Mouse (Mus musculus): ENCODE measurements around the gene Plcxd2. TPM values are rescaled to one million over a fixed set of nuclear protein-coding genes. Genes with fewer than 3 reads are reported as not detected.

The Plcxd2 gene
- polyA plus RNA-seq, 1 experiment from 2014 or later, result 0.20 TPM

DNA sequence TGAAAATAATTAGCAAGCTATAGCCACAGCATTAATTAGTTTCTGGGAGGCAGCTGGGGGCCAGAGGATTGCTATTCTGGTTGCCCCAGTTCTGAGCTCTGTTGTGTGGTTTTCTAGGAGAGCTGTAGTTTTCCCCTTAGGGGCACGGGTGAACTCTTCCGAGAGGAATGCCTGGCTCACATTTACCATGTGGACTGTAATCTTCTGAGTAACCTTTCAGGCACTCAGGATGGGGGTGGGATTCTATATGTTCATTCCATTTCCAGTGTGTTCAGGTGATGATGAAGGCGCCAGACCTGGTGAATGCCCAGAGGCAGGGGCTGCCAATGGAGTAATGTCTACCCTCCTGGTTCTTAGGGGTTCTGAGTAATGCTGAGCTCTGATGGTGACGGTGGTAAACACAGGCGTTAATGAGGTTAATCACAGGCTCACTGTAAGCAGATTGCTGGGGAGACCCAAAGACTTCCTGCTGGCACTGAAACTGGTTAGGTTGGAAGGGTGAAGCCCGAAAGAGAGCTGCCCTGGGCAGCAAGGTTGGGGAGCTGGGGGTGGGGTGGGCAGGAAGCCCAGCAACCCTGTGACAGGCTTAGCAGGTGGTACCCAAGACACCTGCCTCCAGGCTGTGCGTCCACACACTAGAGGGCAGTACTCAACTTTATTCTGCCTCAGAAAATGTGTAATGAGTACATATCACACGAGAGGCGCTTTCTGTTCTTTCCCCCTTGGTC is 35.9 kb downstream of the Plcxd2 start:
- DNase-seq (ENCODE audit: low spot score), result peak; percentile 19

DNA sequence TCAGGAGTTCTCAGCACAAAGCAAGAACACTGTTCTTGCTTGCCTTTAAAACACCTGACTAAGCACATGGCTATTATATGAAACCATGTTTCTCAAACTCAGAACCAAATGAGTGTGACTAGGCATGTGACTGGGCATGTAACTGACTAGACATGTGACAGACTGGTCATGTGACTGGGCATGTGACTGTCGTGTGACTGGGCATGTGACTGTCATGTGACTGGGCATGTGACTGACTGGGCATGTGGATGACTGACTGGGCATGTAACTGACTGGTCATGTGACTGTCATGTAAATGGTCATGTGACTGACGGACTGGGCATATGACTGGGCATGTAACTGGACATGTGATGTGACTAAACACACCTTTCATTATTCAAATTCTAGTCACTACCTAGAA is 39.8 kb downstream of the Plcxd2 start:
- ATAC-seq (no peak), DNase-seq (ENCODE audit: low spot score) (no peak)
- TF ChIP-seq CTCF (IDR thresholded peaks at IDR 0.05) (no peak), EP300 (IDR thresholded peaks at IDR 0.05) (no peak)
- no peak overlapping the region for H3K9ac ChIP-seq (replicated peaks; ENCODE audit: low read depth)
- H3K36me3 ChIP-seq (ENCODE audit: insufficient read depth, low read length), result no peaks in the 10 kb centered on the region
- peaks cover 5% of the 10 kb centered on the region; the same call in 1 of the 2 replicates for H3K4me1 ChIP-seq (ENCODE audit: insufficient read depth, low read depth, low read length)
- 82% methylated on average over 2 of the region's 2 CpGs for WGBS
- no peaks in the 10 kb centered on the region for H3K9me3 ChIP-seq (ENCODE audit: low read length)
- no peak overlapping the region for H3K4me2 ChIP-seq (replicated peaks; ENCODE audit: low read depth, low read length)
- no peak overlapping the region for H3K4me3 ChIP-seq (ENCODE audit: low read depth, low read length)
- no peaks in the 10 kb centered on the region for H3K27me3 ChIP-seq (replicated peaks; ENCODE audit: insufficient read depth, low read length)
- H3K27ac ChIP-seq (ENCODE audit: low read length), result no peak overlapping the region

More for the DNA sequence above, 35.9 kb downstream of the Plcxd2 start:
- Histone ChIP-seq H3K4me2 (replicated peaks; ENCODE audit: low read depth, low read length) (no peak overlapping the region), H3K4me3 (ENCODE audit: low read depth, low read length) (no peak overlapping the region), H3K4me1 (ENCODE audit: insufficient read depth, low read depth, low read length) (no peaks in the 10 kb centered on the region), H3K36me3 (ENCODE audit: insufficient read depth, low read length) (no peaks in the 10 kb centered on the region), H3K9me3 (ENCODE audit: low read length) (no peaks in the 10 kb centered on the region), H3K9ac (replicated peaks; ENCODE audit: low read depth) (no peak overlapping the region), H3K27ac (ENCODE audit: low read length) (no peak overlapping the region), H3K27me3 (replicated peaks; ENCODE audit: insufficient read depth, low read length) (no peaks in the 10 kb centered on the region)
- ATAC-seq, result peak; percentile 33; the same call in 1 of the 2 replicates
- no peak for TF ChIP-seq EP300 (IDR thresholded peaks at IDR 0.05)
- peak; percentile 61 for TF ChIP-seq CTCF (IDR thresholded peaks at IDR 0.05)
- WGBS, result 58% methylated on average over 9 of the region's 9 CpGs

DNA sequence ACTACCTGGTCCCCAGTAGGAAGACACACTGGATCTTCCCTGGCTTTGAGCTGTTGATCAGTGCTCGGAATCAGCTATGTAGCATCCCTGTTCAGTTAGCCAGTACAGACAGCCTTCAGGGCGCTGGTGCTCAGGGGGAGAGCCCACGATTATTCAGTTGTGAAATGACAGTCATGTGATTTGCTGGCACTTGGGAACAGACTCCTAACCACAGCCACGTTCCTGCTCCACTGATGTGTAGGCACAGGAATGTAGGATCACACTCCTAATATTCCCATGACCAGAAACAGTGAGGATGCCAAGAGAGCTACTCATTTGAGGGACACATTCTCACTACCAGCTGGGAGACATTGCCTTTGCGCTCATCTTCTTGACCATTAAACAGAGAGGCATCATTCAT is 41.3 kb downstream of the Plcxd2 start:
- Histone ChIP-seq H3K9me3 (ENCODE audit: low read length) (no peaks in the 10 kb centered on the region), H3K36me3 (ENCODE audit: insufficient read depth, low read length) (no peaks in the 10 kb centered on the region), H3K27ac (ENCODE audit: low read length) (no peak overlapping the region), H3K27me3 (replicated peaks; ENCODE audit: insufficient read depth, low read length) (no peaks in the 10 kb centered on the region), H3K4me1 (ENCODE audit: insufficient read depth, low read depth, low read length) (peaks cover 5% of the 10 kb centered on the region; the same call in 1 of the 2 replicates), H3K4me2 (replicated peaks; ENCODE audit: low read depth, low read length) (no peak overlapping the region), H3K4me3 (ENCODE audit: low read depth, low read length) (no peak overlapping the region), H3K9ac (replicated peaks; ENCODE audit: low read depth) (no peak overlapping the region)
- DNase-seq (ENCODE audit: low spot score), result peak; percentile 12
- no peak for ATAC-seq
- WGBS, result 61% methylated on average over 5 of the region's 5 CpGs
- TF ChIP-seq CTCF (IDR thresholded peaks at IDR 0.05), result no peak
- no peak for TF ChIP-seq EP300 (IDR thresholded peaks at IDR 0.05)

DNA sequence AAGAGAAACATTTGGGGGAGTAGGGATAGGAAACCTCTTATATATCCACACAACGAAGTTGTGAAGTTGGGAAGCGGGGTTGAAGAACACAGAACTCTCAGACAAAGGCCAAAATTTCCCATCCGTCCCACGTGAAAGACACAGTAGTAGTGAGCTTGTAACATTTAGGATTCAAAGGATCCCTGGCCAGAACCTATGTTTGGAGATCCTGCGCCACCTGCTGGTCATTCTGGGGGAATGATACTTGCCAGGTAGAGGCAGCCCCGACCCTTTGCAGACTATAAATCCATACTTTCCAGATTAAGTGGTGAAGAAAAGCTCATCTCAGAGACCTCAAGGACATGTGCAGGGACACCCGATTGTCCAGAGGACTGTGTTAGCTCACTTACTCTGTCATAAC is 42.5 kb downstream of the Plcxd2 start:
- Histone ChIP-seq H3K27ac (ENCODE audit: low read length) (0 out of 2 replicates have a peak overlapping the region, but pooled peaks have one; percentile 7), H3K36me3 (ENCODE audit: insufficient read depth, low read length) (no peaks in the 10 kb centered on the region), H3K27me3 (replicated peaks; ENCODE audit: insufficient read depth, low read length) (no peaks in the 10 kb centered on the region), H3K4me3 (ENCODE audit: low read depth, low read length) (no peak overlapping the region), H3K9me3 (ENCODE audit: low read length) (no peaks in the 10 kb centered on the region), H3K4me1 (ENCODE audit: insufficient read depth, low read depth, low read length) (peaks cover 5% of the 10 kb centered on the region; the same call in 1 of the 2 replicates), H3K9ac (replicated peaks; ENCODE audit: low read depth) (no peak overlapping the region), H3K4me2 (replicated peaks; ENCODE audit: low read depth, low read length) (no peak overlapping the region; the same call in 1 of the 2 replicates)
- ATAC-seq, result peak; percentile 87
- DNase-seq (ENCODE audit: low spot score), result peak; percentile 92
- WGBS, result 7% methylated on average over 7 of the region's 7 CpGs
- TF ChIP-seq CTCF (IDR thresholded peaks at IDR 0.05) (peak; percentile 97), EP300 (IDR thresholded peaks at IDR 0.05) (peak; percentile 30; the same call in 1 of the 2 replicates)

DNA sequence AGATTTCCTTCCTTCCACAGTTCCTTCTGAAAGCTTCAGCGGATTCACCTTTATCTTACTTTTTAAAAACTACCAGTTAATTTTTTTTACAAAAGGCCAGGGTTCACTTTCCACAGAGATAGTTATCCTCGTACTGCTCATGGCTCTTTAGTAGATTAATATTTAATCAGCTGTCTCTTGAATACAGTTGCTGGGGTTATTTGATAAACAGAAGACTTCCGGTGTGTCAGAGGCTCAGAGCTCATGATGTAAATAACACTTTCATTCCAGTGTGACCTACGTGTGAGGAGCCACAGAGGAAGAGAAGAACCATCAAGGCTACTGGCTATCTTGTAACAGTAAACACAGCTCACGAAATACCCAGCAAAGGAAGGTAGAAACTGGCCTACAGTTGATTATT is 43.4 kb downstream of the Plcxd2 start:
- peaks cover 5% of the 10 kb centered on the region; the same call in 1 of the 2 replicates for H3K4me1 ChIP-seq (ENCODE audit: insufficient read depth, low read depth, low read length)
- H3K9ac ChIP-seq (replicated peaks; ENCODE audit: low read depth), result no peak overlapping the region
- H3K4me3 ChIP-seq (ENCODE audit: low read depth, low read length), result no peak overlapping the region
- peak; percentile 42 for ATAC-seq
- 30% methylated on average over 5 of the region's 5 CpGs for WGBS
- H3K27me3 ChIP-seq (replicated peaks; ENCODE audit: insufficient read depth, low read length), result no peaks in the 10 kb centered on the region
- TF ChIP-seq EP300 (IDR thresholded peaks at IDR 0.05), result peak; percentile 68
- no peak for TF ChIP-seq CTCF (IDR thresholded peaks at IDR 0.05)
- H3K36me3 ChIP-seq (ENCODE audit: insufficient read depth, low read length), result no peaks in the 10 kb centered on the region
- no peaks in the 10 kb centered on the region for H3K9me3 ChIP-seq (ENCODE audit: low read length)
- H3K27ac ChIP-seq (ENCODE audit: low read length), result peak overlapping the region; percentile 28; the same call in 1 of the 2 replicates
- peak; percentile 53 for DNase-seq (ENCODE audit: low spot score)
- H3K4me2 ChIP-seq (replicated peaks; ENCODE audit: low read depth, low read length), result no peak overlapping the region

DNA sequence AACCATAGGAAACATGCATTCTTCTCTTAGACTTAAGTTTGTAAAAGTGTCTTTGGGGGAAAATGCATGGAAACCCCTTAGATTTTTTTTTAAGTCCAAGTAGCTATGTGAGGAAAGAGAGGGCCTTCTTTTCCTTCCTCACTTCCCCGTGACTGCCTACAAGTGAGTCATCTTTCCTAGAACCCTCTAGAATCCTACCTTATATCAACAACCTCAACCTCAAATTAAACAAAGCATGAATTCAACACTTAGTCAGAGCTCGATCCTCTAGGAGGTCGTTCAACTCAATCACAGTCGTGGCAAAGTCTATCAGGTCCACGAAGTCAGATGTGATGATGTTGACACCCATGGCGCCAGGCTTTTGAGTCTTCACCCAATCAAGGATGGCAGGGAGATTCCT is 45.2 kb downstream of the Plcxd2 start:
- 46% methylated on average over 6 of the region's 6 CpGs for WGBS
- DNase-seq (ENCODE audit: low spot score) (peak; percentile 23), ATAC-seq (no peak)
- TF ChIP-seq CTCF (IDR thresholded peaks at IDR 0.05) (no peak), EP300 (IDR thresholded peaks at IDR 0.05) (peak; percentile 51)
- H3K36me3 ChIP-seq (ENCODE audit: insufficient read depth, low read length), result no peaks in the 10 kb centered on the region
- peaks cover 5% of the 10 kb centered on the region; the same call in 1 of the 2 replicates for H3K4me1 ChIP-seq (ENCODE audit: insufficient read depth, low read depth, low read length)
- no peaks in the 10 kb centered on the region for H3K9me3 ChIP-seq (ENCODE audit: low read length)
- H3K27ac ChIP-seq (ENCODE audit: low read length), result no peak overlapping the region
- no peak overlapping the region for H3K4me3 ChIP-seq (ENCODE audit: low read depth, low read length)
- no peaks in the 10 kb centered on the region for H3K27me3 ChIP-seq (replicated peaks; ENCODE audit: insufficient read depth, low read length)
- no peak overlapping the region for H3K9ac ChIP-seq (replicated peaks; ENCODE audit: low read depth)
- H3K4me2 ChIP-seq (replicated peaks; ENCODE audit: low read depth, low read length), result no peak overlapping the region
